Mouse (Mus musculus): ENCODE measurements around the gene Dnah6.

GRCm38 (mm10) chr6:72981124-72981651, 240.3 kb downstream of the Dnah6 start:
- TF ChIP-seq CTCF (IDR thresholded peaks at IDR 0.05; ENCODE audit: low read depth, low read length) (no peak), GATA1 (IDR thresholded peaks at IDR 0.05; ENCODE audit: borderline replicate concordance, low read length) (no peak), TAL1 (conservative IDR thresholded peaks at IDR 0.05; ENCODE audit: low read depth, low read length) (no peak)

Data from G1E (cell line).